Mouse (Mus musculus): ENCODE results near the gene Ercc2.

Gene Ercc2

DNA sequence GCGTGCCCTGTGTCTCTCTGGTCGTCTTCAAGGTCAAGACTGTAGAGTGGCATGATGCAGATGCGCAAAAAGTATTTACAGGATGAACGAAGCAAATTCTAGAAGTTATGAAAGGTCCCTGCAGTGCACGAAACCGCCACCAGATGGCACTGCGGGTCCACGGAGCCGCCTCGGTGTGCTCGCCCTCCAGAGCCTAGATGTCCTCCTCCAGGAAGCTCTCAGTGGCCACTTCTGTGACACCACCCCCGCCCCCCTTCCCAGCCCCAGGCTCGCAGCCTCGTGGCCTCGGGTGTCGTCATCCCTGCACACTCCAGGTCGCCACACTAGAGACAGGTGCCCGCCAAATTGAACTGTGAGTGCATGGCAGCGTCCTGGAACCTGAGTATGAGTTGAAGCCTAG lies 23.6 kb downstream of the Ercc2 start:
- peak; percentile 81 to 82 for DNase-seq (ENCODE audit: low spot score in 2 of 2)

DNA sequence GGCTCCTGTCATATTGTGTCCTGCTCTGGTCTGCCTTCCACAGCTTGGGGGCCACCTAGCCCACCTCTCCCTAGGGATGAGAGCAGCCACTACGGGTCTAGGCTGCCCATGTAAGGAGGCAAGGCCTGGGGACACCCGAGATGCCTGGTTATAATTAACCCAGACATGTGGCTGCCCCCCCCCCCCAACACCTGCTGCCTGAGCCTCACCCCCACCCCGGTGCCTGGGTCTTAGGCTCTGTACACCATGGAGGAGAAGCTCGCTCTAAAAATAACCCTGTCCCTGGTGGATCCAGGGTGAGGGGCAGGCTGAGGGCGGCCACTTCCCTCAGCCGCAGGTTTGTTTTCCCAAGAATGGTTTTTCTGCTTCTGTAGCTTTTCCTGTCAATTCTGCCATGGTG lies 27.9 kb downstream of the Ercc2 start:
- no peak for DNase-seq (ENCODE audit: low spot score in 2 of 2)

DNA sequence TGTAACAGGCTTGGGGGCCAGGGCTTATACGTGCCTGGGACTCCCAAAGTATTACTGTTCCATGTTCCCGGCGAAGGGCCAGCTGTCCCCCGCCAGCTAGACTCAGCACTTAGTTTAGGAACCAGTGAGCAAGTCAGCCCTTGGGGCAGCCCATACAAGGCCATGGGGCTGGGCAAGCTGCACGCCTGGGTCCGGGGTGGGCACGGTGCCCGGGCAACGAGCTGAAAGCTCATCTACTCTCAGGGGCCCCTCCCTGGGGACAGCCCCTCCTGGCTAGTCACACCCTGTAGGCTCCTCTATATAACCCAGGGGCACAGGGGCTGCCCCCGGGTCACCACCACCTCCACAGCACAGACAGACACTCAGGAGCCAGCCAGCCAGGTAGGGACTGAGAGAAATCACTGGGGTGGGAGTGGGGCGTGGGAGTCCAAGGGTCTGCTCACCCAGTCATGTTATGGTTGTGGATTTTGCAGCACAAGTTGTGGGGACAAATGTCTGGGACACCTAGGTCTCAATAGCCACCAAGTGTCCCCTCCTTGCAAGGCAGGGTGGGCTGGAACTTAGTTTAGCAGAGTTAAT lies 29.0 kb downstream of the Ercc2 start:
- no peak for DNase-seq (ENCODE audit: low spot score in 2 of 2)

DNA sequence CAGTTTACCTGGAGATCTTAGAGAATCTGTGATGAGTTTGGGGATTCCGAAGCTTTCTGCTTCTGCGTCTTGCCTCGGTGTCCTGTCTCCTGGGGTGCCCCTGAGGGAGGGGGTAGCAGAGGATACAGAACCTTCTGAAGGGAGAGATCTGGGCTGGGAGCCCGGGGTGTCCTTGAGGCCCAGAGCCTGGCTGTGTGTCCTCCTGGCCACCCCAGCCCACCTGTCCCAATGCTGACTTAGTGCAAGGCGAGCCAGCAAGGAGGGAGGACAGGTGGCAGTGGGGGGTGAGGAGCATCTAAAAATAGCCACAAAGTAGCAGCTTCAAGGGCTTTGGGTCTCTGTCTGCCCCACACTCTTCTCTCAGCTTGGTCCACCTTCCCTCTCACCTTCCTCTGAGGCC lies 30.0 kb downstream of the Ercc2 start:
- no peak for DNase-seq (ENCODE audit: low spot score in 2 of 2)

DNA sequence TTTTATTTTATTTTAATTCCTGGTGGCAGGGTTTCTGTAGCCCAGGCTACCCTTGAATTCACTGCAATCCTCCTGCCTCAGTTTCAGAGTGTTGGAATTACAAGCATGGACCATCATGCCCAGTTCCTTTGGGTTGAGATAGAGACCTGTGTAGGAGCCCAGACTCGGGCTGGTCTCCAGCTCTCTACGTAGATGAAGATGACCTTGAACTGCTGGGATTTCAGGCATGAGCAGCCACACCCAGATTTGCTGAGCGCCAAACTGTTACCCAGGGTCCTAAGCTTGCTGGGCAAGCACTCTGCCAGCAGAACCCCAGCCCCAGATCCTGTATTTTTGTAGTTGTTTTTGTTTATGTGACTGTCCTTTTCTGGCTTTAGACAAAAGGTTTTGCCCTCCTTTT lies 31.7 kb downstream of the Ercc2 start:
- DNase-seq (ENCODE audit: low spot score in 2 of 2): no peak

DNA sequence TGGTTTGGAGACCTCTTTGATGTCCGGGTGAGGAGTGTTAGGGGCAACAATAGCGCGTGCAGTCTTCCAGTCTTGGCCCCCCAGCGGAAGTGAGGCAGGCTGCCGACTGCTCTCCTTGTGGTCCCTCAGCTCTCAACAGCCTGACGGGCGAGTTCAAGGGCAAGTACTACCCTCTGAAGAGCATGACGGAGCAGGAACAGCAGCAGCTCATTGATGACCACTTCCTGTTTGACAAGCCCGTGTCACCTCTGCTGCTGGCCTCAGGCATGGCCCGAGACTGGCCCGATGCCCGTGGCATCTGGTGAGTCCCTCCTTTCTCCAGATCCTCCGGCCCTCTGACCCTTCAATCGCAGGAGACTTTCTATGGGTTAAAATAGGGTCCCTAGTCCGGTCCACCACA lies 34.8 kb downstream of the Ercc2 start:
- DNase-seq (ENCODE audit: low spot score in 2 of 2): no peak

- no peak for DNase-seq (ENCODE audit: low spot score in 2 of 2)
These were observed 38.3 kb downstream of the Ercc2 start for GRCm38 (mm10) chr7:19420121-19420520.

- peak; percentile 80 to 93 for DNase-seq (ENCODE audit: low spot score in 2 of 2)
These were observed 39.2 kb downstream of the Ercc2 start for GRCm38 (mm10) chr7:19420821-19421636.

DNA sequence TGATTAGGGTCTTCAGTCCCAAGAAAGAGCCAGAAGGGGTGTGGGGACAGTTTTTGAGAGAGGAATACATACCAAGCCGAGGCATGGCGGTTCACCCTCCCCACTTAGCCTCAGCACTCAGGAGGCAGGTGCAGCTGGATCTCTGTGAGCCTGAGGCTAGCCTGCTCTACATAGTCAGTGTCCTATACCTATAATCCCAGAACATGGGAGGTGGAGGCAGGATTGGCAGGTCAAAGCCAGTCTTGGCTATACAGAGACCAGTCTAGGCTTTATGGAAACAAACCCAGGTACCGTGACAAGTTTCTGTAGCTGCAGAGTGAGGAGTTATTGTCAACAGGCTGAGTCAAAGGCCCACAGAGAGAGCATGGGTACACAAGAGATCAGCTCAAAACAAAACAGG lies 41.3 kb downstream of the Ercc2 start:
- no peak for DNase-seq (ENCODE audit: low spot score in 2 of 2)

GRCm38 (mm10) chr7:19424051-19424450 lies 42.2 kb downstream of the Ercc2 start:
- no peak for DNase-seq (ENCODE audit: low spot score in 2 of 2)

GRCm38 (mm10) chr7:19426349-19426748 lies 44.5 kb downstream of the Ercc2 start:
- DNase-seq (ENCODE audit: low spot score in 2 of 2): peak in 1 of 2 experiments; percentile 57

- peak in 1 of 2 experiments; percentile 49 for DNase-seq (ENCODE audit: low spot score in 2 of 2)
These were observed 45.1 kb downstream of the Ercc2 start for GRCm38 (mm10) chr7:19426888-19427287.

- no peak for DNase-seq (ENCODE audit: low spot score in 2 of 2)
These were observed 46.3 kb downstream of the Ercc2 start for GRCm38 (mm10) chr7:19427999-19428650.

DNA sequence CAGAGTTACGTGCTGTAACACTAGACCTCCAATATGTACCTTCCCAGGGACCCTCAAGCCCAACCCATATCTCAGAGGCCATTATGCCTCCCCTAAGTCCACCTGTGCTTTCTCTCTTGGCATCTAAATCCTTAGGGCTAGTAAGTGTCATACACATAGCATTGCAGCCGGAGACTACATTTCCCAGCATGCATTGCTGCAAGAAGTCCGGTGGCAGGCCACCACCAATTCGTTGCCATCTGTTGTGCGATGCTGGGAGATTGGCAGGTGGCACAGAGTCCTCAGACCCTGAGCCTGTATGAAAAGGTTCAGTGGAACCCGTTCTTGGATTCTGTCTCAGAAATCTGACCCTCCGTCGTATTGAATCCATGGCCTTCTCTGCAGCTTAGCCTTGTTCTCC lies 47.9 kb downstream of the Ercc2 start:
- DNase-seq (ENCODE audit: low spot score in 2 of 2): no peak

DNA sequence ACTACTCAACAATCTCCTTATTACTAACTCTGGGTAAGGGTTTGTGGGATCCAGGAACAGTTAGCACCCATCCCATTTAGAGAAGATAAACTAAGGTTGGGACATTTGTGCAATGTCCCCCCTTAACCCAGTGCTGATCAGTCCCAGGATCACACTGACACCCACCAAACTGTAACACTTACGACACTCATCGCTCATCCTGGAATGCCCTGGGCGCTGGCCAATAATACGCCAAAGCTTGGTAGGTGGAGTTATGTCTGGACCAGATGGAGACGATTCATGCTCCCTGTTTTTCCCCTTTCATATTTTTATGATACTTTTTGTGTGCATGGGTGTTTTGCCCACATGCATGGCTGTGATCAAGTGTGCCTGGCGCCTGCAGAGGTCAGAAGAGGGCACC lies 48.6 kb downstream of the Ercc2 start:
- DNase-seq (ENCODE audit: low spot score in 2 of 2): no peak

DNA sequence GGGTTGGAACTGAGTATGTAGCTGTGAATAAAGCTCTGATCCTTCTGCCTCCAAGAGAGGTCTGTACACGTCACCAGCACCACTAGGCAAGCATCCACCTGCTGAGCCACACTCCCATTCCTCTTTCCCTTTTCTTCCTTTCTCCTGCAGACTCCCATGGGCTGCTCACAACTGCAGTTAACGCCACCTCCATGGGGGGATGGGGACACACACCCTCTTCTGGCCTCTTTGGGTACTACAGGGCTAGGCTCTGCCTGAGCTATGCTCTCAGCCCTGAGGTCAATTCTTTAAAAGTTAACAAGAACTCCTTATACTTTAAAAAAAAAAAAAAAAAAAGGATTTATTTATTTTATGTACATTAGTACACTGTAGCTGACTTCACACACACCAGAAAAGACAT lies 50.7 kb downstream of the Ercc2 start:
- DNase-seq (ENCODE audit: low spot score in 2 of 2): no peak

DNA sequence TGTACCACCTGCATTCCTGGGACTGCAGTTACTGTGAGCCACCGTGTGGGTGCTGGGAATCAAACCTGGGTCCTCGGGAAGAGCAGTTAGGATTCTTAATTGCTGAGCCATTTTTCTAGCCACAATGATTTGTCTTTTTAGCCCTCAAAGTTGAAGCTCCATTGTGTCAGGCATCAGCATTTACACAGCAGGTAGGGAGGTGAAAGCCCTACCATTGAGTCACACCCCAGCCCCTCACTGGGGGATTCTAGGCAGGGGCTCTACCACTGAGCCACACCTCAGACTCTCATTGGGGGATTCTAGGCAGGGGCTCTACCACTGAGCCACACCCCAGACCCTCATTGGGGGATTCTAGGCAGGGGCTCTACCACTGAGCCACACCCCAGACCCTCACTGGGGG lies 54.5 kb downstream of the Ercc2 start:
- no peak for DNase-seq (ENCODE audit: low spot score in 2 of 2)

DNA sequence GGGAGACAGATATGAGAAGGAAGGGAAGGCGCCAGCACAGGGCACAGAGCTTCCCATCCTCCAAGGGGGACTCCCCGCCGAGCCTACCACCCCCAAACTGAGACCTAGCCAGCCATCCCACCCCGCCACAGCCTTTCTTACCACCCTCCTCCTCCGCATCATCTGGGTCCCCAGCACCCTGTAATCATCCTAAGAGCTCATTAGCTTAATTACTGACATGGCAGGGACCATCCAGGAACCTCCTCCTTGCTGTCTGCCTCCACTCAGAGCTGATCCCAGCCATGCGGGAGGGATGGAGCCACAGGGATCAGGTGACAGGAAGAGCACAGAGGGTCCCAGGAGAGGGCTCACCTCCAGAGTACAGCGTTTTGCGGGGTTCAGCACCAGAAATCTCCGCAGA lies 55.2 kb downstream of the Ercc2 start:
- DNase-seq (ENCODE audit: low spot score in 2 of 2): no peak

GRCm38 (mm10) chr7:19441448-19442091 lies 59.8 kb downstream of the Ercc2 start:
- DNase-seq (ENCODE audit: low spot score in 2 of 2): no peak

- peak; percentile 82 to 87 for DNase-seq (ENCODE audit: low spot score in 2 of 2)
These were observed 61.5 kb downstream of the Ercc2 start for GRCm38 (mm10) chr7:19443344-19443743.

DNA sequence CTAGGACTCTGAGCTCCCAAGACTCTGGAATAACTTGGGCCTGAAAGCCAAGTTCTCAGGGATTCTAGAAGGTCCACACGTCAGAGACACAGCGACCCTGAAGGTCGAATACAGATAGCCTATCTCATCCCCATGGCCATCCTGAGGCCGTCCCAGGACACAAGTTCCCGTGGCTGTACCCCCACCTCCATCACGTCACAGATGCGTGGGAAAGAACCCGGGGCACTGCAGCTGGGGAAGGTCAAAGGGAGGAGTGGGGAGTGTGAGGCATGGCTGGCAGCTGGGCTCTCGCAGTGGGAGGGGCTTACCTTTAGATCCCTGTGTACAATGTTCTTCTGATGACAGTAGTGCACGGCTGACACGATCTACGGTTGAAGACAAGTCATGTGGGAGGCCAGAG lies 63.0 kb downstream of the Ercc2 start:
- DNase-seq (ENCODE audit: low spot score in 2 of 2): no peak
